Mouse (Mus musculus): ENCODE measurements around the gene Adgrb3. TPM values are rescaled to one million over a fixed set of nuclear protein-coding genes. Genes with fewer than 3 reads are reported as not detected.
"Not testable (repeated sequence)": the region's sequence is repeated elsewhere in the genome, so short reads cannot be mapped to it uniquely, and the experiment has no call there.

Gene Adgrb3
- total RNA-seq, 2 experiments from 2014 or later, result not detected

DNA sequence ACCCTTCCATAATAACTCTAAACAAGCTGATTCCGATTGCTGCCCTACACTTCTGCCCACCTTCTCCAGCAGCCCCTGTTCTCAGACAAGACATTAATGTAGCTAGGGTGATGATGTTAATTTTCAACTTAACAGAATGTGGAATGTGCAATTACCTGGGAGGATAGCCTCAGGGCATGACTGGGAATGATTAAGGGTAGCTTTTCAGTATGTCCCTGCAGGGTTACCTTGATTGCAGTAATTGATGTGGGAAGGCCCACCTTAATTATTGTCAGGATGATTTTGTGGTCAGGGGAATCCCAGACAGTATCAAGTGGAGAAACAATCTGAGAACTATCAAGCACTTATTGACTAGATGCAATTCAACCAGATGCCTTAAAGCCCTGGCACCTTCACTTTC, 283.4 kb downstream of the Adgrb3 start:
- no peak for ATAC-seq (replicated peaks; ENCODE audit: low FRiP score, poor library complexity, severe bottlenecking)

DNA sequence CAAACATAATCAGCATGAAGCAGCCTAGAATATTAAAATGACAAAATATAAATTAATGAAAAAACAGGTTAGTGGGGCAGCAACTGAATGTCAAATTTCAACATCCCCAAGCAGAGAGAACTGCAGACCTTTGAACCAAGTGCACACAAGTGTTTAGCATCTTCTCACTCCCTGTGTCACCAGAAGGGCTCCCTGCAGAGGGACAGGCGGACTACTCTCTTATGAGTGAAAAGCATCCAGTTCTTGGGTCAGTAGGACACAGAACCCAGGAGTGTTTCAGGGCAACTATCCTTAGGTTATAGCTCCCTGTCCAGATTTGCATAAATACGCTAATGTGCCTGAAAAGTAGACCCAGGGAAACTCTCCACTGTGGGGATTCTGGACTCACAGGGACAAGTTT, 285.6 kb downstream of the Adgrb3 start:
- ATAC-seq (replicated peaks; ENCODE audit: low FRiP score, poor library complexity, severe bottlenecking), result no peak

DNA sequence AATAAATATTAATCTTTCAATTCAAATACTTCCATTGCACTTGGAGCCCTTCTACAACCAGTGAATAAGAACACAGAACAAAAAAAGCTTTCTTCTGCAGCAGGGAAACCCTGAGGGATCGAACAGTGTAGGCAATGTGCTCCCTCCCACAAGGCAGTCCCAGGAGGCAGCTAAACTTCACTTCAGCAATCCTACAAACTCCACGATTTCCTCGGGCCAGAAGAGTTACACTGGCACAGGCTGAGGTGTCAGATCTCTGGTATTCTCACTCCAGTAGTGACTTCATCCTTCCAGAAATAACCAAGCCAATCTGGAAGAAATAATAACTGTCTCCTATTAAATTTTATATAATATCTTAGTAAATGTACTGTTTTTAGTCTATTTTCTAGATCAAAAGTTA, 286.6 kb downstream of the Adgrb3 start:
- no peak for ATAC-seq (replicated peaks; ENCODE audit: low FRiP score, poor library complexity, severe bottlenecking)

DNA sequence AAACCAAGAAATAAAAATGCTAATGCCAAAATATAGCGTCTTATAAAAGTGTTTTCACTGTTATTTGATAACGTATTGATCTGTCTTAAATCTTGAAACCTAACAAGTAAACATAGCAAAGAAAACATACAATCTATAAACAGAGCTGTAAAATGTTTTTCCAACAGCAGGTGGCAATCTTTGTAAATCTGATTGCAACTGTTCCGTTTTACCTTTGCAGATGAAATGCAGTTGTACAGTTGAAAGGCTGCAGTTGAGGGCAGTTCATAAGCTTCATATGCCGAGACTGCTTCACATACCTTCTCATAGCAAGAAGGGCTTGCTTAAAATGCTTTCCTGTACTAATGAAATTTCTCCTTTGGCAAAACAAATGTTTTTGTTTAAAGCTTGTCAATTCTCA, 302.5 kb downstream of the Adgrb3 start:
- no peak for ATAC-seq (replicated peaks; ENCODE audit: low FRiP score, poor library complexity, severe bottlenecking)

DNA sequence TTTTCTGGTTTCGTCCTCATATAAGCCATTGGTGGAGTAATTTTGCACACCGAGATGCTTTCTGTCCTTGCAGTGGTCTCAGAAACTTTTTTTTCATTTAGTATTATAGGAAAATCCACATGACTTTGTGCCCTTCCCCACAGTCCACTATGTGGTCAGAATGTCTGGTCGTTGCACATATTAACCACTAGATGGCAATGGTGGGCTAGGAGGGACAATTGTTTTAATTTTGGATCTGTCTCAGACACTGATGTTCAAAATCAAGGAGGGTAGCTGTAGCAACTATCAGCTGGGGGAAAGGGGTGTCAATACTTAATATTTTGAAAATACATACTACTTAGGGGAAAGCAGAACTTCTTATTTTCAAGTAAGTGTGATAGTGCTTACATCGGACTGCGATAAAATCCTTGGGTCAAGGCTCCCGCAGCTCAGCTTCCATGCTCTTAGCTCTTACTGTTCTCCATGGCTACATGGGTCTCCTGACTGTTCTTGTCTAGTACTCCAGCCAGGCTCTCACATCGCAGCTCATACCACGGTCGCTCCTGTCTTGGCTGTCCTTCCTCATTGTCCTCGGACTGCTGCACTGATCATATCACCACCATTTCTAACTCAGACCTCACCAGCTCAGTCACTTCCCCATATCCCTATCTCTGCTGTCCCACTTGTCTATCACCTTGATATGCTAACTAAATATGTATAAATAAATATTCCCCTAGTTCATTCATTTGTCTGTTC, 319.0 kb downstream of the Adgrb3 start:
- ATAC-seq (replicated peaks; ENCODE audit: low FRiP score, poor library complexity, severe bottlenecking), result no peak

DNA sequence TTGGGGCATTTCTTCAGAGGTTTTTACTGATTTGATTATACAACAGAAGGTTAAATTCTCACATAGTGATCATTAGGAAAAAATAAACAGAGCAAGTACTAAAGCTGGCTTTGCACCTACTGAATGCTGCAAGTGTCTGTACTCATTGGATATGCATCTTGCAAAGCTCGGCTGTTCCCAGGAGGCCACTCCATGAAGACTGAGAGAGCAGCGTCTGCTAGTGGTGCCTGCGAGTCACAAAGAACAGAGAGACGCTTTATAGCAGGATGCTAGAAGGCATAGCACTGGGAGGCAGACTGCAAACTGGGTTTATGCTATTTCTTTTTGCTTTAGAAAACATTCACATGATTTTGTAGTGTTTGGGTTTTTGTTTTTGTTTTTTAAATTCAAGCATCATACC, 325.2 kb downstream of the Adgrb3 start:
- no peak for ATAC-seq (replicated peaks; ENCODE audit: low FRiP score, poor library complexity, severe bottlenecking)

DNA sequence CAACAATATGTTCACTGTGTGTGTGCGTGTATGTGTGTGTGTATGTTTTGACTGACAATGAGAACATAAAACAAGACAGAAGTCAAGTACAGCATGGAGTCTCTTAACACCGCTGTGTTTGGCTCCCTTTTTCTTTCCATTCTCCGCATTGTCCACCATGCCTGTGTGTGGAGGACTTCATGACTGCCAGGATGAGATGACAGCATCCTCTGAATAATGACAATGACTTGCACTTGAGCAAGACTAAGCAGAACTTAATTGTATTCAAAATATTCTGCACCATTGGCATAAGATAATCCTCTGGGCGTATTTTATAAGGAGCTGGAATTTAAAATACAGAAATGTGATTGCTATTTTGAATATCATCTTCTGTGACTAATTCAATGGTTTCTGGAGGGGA, 326.0 kb downstream of the Adgrb3 start:
- no peak for ATAC-seq (replicated peaks; ENCODE audit: low FRiP score, poor library complexity, severe bottlenecking)

DNA sequence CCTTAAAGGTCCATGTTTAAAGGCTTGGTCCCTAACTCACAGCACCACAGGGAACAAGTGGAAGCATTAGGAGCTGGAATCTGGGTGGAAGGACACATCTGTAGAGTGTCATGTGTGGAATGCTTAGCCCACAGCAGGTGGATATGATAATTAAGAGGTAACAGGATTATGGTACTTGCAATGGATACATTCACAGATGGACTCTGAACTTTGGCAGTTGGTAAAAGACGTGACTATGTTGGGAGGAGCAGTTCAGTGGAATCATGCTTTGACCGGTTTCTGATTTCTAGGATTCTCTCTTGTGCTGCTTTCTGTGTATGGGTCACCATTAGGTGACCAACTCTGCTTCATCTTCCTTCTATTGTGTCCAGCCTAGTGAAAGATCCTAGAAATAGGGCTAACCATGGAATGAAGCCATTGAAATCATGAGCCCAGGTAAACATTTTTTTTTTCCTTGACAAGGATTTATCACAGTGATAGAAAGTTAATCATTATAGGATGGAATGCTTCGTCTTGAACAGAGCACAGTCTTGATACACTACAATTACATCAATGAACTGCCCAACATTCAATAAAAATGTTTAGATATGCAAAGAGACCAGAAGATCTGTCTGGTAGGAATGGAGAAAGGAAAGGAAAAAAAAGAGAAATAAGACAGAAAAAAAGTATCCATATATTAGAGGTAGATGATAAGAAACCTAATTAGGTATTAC, 334.1 kb downstream of the Adgrb3 start:
- ATAC-seq (replicated peaks; ENCODE audit: low FRiP score, poor library complexity, severe bottlenecking), result no peak

DNA sequence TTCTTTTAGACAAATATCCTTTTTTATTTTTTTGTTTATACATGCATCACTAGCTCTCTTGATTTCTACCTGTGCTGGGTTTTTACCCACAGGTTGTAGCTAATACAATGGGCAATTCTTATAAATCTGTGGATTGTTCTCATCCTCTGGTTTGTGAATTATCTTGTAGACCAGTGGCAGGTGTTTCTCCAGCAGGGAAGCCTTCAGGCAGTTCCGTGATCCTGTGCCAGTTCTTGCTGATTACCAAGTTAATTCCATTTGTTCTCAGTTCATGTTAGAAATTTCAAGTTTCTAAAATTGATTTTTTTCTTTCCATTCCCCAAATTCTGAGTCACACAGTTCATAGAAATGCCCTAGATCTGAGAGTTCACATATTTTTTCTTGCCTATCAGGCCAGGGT, 338.0 kb downstream of the Adgrb3 start:
- no peak for ATAC-seq (replicated peaks; ENCODE audit: low FRiP score, poor library complexity, severe bottlenecking)

DNA sequence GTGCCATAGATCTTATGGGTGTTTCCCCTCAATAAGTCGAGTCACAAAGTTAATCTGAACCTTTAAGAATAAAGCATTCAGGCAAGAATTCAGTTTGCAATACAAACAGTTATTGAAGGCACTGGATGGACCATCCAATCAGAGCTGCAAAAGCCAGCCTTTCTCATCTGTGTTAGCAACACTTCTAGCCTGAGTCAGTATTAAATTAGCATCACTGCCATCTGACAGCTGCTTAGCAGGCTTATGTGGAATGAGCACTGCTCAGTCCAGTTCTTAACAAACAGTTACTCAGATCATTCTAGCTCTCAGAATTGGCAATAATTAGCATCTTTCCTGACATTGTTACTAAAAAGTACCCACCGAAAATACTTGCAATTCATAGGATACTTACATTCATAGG, 339.3 kb downstream of the Adgrb3 start:
- no peak for ATAC-seq (replicated peaks; ENCODE audit: low FRiP score, poor library complexity, severe bottlenecking)

DNA sequence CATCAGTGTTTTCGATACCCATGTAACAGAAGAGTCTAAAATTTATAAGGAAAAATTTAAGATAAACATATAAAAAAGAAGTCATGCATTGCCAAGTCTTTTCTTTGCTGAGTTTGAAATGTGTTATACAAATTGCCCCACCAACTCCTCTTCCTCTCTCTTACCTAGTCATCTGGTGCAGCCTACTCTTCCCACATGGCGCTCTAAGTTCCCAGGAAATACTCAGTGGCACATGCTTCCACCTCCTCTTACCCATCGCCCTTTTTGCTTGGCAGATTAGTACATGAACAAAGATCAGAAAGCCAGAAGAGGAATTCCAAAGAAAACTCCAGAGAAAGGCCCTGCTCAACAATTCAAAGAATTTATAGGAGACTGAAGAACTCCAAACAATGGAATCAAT, 353.8 kb downstream of the Adgrb3 start:
- no peak for ATAC-seq (replicated peaks; ENCODE audit: low FRiP score, poor library complexity, severe bottlenecking)

DNA sequence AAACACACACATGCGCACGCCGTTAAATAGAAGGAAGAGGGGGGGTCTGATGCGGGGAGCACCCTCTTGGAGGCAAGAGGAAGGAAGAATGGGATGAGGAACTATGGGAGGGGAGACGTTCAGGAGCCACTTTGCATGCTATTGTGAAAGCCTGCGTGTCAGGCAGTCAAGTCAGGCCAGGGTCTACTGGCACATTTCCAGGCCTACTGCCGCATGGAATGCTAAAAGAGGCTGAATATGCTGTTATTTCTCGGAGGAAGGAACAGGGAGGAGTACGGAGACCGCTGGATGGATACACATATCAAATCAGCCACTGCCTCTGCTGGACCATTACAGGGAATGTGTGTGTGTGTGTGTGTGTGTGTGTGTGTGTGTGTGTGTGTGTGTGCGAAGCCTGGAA, 355.0 kb downstream of the Adgrb3 start:
- no peak for ATAC-seq (replicated peaks; ENCODE audit: low FRiP score, poor library complexity, severe bottlenecking)

DNA sequence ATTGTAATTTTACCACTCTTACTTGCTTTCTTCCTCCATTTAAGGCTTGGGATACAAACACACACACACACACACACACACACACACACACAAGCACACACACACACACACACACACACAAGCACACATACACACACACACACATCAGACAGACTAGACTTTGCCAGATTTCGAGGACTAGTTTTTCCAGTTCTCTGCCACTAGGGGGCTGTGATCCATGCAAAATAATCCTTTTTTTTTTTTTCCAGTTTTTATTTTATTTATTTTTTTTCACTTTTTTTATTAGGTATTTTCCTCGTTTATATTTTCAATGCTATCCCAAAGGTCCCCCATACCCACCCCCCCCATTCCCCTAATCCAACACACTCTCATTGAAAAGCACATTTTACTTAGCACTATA, 357.9 kb downstream of the Adgrb3 start:
- not testable (repeated sequence) for ATAC-seq (replicated peaks; ENCODE audit: low FRiP score, poor library complexity, severe bottlenecking)

DNA sequence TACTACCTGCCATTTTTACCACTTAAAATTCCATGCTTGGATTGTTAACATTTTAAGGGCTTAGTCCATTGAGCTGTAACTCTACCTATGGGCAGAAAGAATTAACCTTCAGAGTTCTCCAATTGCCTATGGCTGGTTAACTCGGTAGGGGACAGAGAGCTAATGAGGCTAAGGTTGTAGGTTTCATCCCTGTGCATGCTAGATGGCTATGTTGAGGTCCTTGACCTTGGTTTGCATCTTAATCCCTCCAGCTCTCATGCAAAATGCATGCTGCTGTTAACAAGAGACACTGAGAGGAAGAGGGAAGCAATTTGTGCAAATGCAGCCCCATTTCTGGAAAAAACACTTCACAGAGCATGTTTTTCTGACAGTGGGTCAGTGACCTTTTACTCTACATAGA, 366.9 kb downstream of the Adgrb3 start:
- no peak for ATAC-seq (replicated peaks; ENCODE audit: low FRiP score, poor library complexity, severe bottlenecking)

DNA sequence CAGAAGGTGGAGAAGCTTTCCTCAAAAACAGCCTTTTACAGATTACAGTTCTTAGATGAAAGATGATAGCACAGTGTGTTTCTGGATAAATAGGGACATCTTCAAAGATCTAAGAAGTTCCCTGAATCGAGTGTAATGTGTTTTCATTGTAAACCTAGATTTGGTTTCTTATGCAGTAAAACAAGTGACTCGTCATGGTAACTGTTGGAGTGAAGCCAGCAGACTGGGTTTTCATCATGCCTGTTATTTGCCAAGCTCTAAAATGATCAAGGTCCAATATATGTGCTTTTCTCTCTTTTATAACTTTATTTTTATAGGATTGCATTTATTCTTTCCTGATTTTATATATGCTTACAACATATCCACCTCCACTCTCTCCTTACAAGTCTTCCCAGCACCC, 394.0 kb downstream of the Adgrb3 start:
- no peak for ATAC-seq (replicated peaks; ENCODE audit: low FRiP score, poor library complexity, severe bottlenecking)

DNA sequence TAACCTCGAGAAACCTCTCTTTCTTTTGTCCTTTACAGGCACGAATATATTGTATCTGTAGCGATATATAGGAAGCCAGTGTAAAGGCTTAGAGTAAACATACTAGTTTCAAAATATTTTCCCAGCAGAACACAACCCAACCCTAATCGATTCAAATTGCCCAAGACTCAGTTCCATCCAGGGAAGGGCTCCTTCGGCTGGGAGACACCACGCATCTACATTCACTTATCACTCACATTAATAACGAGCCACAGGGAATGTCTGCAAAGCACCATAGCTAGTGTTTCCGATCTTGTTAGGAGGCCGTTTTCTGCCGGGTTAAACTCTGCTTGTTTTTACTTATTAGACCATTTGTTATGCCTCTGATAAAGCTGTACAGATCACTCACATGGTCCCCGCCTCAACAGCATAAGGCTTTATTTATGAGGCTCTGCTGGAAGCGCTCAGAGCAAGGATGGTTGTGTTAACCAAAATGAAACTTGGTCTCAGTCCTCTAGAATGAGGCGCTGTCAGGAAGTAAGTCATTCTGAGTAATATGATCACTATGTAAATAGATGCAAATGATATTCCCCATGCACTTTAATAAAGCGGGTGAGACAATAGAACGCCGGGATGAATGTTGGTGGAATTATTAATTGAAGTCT, 399.2 kb downstream of the Adgrb3 start:
- no peak for ATAC-seq (replicated peaks; ENCODE audit: low FRiP score, poor library complexity, severe bottlenecking)

DNA sequence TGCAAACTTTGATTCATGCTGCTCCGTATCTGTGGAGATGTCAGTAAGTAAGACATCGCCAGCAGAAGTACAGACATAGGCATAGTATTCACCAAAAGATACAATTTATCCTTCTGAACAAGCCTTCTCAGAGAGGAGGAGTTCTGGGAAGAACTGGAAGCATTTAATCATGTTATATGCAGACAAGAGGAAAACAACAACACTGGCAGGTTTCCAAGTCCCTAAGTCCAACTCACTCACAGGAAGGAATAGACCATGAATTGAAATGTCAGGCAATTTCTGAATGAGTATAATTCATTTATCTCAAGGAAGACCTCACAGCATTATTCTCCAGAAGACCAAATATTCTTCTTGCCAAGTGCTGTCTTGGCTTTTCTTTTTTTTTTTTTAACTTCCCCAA, 408.8 kb downstream of the Adgrb3 start:
- ATAC-seq (replicated peaks; ENCODE audit: low FRiP score, poor library complexity, severe bottlenecking), result no peak

DNA sequence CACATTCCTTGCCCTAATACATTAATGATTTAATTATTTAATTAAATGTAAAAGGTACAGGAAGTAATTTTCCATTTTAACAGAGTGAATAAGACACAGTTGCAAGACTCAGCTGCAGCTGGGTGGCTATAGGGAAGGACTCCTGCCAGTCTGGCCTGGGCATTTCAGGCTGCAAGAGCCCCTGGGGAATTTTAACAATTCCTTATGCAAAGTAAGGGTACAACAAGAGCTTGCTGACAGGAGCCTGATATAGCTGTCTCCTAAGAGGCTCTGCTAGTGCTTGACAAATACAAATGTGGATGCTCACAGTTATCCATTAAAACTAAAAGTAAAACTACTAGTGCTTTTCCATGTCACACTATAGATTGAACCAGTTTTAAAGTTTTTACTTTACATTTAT, 410.1 kb downstream of the Adgrb3 start:
- no peak for ATAC-seq (replicated peaks; ENCODE audit: low FRiP score, poor library complexity, severe bottlenecking)

DNA sequence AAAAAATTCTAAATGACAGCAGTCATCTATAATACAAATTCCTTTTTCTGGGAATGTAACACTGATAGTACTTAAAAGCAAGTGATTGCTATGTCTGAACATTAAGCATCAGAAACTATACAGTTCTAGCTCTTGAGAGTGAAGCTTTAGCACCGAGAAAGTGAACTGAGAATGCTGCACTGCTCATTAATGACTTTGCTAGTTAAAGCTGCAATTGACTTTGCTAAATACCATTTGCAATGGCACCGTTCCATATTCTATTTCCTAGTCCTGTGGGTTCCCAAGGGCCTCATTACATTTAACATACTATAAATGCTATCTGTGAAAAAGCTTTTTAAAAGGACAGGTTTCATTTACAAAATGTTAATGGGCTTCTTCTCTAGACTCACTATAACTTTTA, 414.4 kb downstream of the Adgrb3 start:
- no peak for ATAC-seq (replicated peaks; ENCODE audit: low FRiP score, poor library complexity, severe bottlenecking)

DNA sequence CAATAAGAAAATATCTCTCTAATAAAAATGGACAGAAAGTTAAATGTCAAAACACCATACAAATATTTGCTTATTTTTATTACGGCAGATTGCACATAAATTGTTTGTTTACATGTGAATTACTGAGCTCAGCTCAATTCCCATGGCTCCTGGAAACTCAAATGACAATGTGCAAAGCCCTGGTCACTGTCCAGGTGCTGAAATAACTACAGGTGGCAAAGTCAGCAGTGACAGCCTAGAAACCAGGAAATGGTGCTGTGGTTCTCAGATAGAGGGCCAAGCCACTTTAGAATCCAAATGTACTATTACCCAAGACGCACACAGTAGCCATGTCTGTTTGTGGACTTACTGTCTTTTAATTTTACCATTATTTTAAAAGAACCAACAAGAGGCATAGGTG, 465.3 kb downstream of the Adgrb3 start:
- no peak for ATAC-seq (replicated peaks; ENCODE audit: low FRiP score, poor library complexity, severe bottlenecking)

DNA sequence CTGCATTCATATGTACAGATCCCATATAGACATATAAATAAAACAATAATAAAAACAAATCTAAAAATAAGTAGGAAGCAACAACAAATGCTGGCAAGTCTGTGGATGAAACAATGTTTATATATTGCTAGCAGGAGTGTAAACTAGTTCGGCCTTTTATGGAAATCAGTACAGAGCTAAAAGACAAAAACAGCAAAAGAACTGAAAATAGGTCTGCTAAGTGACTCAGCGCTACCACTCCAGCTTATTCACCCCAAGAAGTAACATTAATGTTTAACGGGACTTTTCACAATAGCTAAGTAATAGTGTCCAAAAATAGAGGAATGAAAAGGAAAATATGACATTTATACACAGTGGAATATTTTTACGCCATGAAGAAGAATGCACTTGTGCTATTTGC, 471.0 kb downstream of the Adgrb3 start:
- ATAC-seq (replicated peaks; ENCODE audit: low FRiP score, poor library complexity, severe bottlenecking), result no peak

Data from erythroblast, adult 5-6 weeks (primary cell).